In genomic region chr16:78314026-78314425, GRCm38 (mm10) we compare ENCODE assay signal across 14 mouse cellular contexts. TPM values are rescaled to one million over a fixed set of nuclear protein-coding genes. Genes with fewer than 3 reads are reported as not detected.
DNase-seq lines count a peak whose midpoint lies in the region; ATAC-seq lines count a peak whose summit lies in the region.
"Had no signal": no experiment of that assay in that cellular context is flagged by ENCODE, and none has a peak within 500 bp of the region (broad histone marks: within the 10 kb centered on the region; RNA-seq: fewer than 3 reads in every experiment).

No protein-coding gene starts in this region.

- no peaks in the 10 kb centered on the region for H3K36me3 ChIP-seq in heart, embryonic 14.5 days (ENCODE audit: control insufficient read depth, insufficient read depth, low read length)
- no peaks in the 10 kb centered on the region; the same call in 1 of the 2 replicates for H3K36me3 ChIP-seq in forebrain, embryonic 12.5 days (replicated peaks)
- 0 out of 2 replicates have a peak, but pooled peaks cover 3% of the 10 kb centered on the region for H3K36me3 ChIP-seq in hindbrain, embryonic 12.5 days
- no peaks in the 10 kb centered on the region for H3K36me3 ChIP-seq in midbrain, embryonic 16.5 days (ENCODE audit: control insufficient read depth, insufficient read depth, low read length)
- H3K36me3 ChIP-seq: stomach, embryonic 15.5 days had no signal

- peak overlapping the region; percentile 56 for H3K4me2 ChIP-seq in heart, embryonic 14.5 days (ENCODE audit: low read length)
- H3K4me2 ChIP-seq in forebrain, embryonic 12.5 days = peak overlapping the region; percentile 45
- H3K4me2 ChIP-seq in hindbrain, embryonic 12.5 days (replicated peaks) = peak overlapping the region; percentile 39
- peak overlapping the region; percentile 39 for H3K4me2 ChIP-seq in midbrain, embryonic 16.5 days (ENCODE audit: low read length)
- H3K4me2 ChIP-seq: stomach, embryonic 15.5 days had no signal

- no peak for DNase-seq in heart, adult 9 months (ENCODE audit: low spot score in 2 of 2)
- DNase-seq in layer of hippocampus, adult 8-10 months (ENCODE audit: low spot score in 2 of 2) = no peak
- DNase-seq in gastrocnemius, postnatal 36 days = no peak
- no peak for DNase-seq in retina, postnatal 1 day
- DNase-seq: adrenal gland, postnatal 10 days; cerebellum, adult 11 months; kidney, adult 2 months; right cerebral cortex, postnatal 14 days had no signal

- H3K27me3 ChIP-seq in heart, embryonic 14.5 days (ENCODE audit: control insufficient read depth, insufficient read depth, low read length) = no peaks in the 10 kb centered on the region
- H3K27me3 ChIP-seq in forebrain, embryonic 12.5 days = no peaks in the 10 kb centered on the region
- no peaks in the 10 kb centered on the region for H3K27me3 ChIP-seq in hindbrain, embryonic 12.5 days
- no peaks in the 10 kb centered on the region for H3K27me3 ChIP-seq in midbrain, embryonic 16.5 days (ENCODE audit: control insufficient read depth, insufficient read depth, low read depth, low read length)
- H3K27me3 ChIP-seq: Patski; stomach, embryonic 15.5 days had no signal

- H3K9me3 ChIP-seq in heart, embryonic 14.5 days (ENCODE audit: control insufficient read depth, low read length) = no peaks in the 10 kb centered on the region
- no peaks in the 10 kb centered on the region for H3K9me3 ChIP-seq in forebrain, embryonic 12.5 days
- H3K9me3 ChIP-seq in hindbrain, embryonic 12.5 days (replicated peaks) = no peaks in the 10 kb centered on the region
- H3K9me3 ChIP-seq in midbrain, embryonic 16.5 days (replicated peaks; ENCODE audit: control insufficient read depth, low read length, poor library complexity, severe bottlenecking) = no peaks in the 10 kb centered on the region
- H3K9me3 ChIP-seq: stomach, embryonic 15.5 days had no signal

- peak overlapping the region; percentile 50 for H3K9ac ChIP-seq in heart, embryonic 14.5 days (ENCODE audit: low read length)
- 0 out of 2 replicates have a peak overlapping the region, but pooled peaks have one; percentile 13 for H3K9ac ChIP-seq in forebrain, embryonic 12.5 days
- H3K9ac ChIP-seq in hindbrain, embryonic 12.5 days = no peak overlapping the region
- H3K9ac ChIP-seq in midbrain, embryonic 16.5 days (ENCODE audit: low read depth, low read length) = no peak overlapping the region
- H3K9ac ChIP-seq: stomach, embryonic 15.5 days had no signal

- 0 out of 4 replicates have a peak overlapping the region, but pooled peaks of 1 of the 2 experiments have one; percentile 3 for H3K4me3 ChIP-seq in heart, embryonic 14.5 days (ENCODE audit: control insufficient read depth in 1 of 2, insufficient read depth in 1 of 2, low read depth in 1 of 2, low read length in 2 of 2)
- H3K4me3 ChIP-seq in forebrain, embryonic 12.5 days (replicated peaks) = no peak overlapping the region; the same call in 1 of the 2 replicates
- H3K4me3 ChIP-seq in hindbrain, embryonic 12.5 days = no peak overlapping the region
- no peak overlapping the region for H3K4me3 ChIP-seq in midbrain, embryonic 16.5 days (ENCODE audit: low read depth, low read length)
- H3K4me3 ChIP-seq: stomach, embryonic 15.5 days had no signal

- H3K4me1 ChIP-seq in heart, embryonic 14.5 days (ENCODE audit: control insufficient read depth in 2 of 2, insufficient read depth in 2 of 2, low read length in 2 of 2) = peaks cover 19 to 68% of the 10 kb centered on the region in 2 experiments
- H3K4me1 ChIP-seq in forebrain, embryonic 12.5 days = peaks cover 35% of the 10 kb centered on the region
- H3K4me1 ChIP-seq in hindbrain, embryonic 12.5 days = peaks cover 35% of the 10 kb centered on the region
- H3K4me1 ChIP-seq in midbrain, embryonic 16.5 days (ENCODE audit: control insufficient read depth, insufficient read depth, low read length) = peaks cover 21% of the 10 kb centered on the region

- intact Hi-C loops in gastrocnemius, postnatal 36 days (cut with DNase I) = no loop called here

- 37% methylated on average over 6 of the region's 6 CpGs for WGBS in heart, embryonic 14.5 days
- WGBS in forebrain, embryonic 12.5 days = 21% methylated on average over 6 of the region's 6 CpGs
- 48% methylated on average over 6 of the region's 6 CpGs for WGBS in hindbrain, embryonic 12.5 days
- WGBS in midbrain, embryonic 16.5 days = 35% methylated on average over 6 of the region's 6 CpGs

- no peak for ATAC-seq in heart, embryonic 14.5 days (ENCODE audit: insufficient number of reproducible peaks, insufficient read depth, low FRiP score, low read depth)
- ATAC-seq in forebrain, embryonic 12.5 days (ENCODE audit: low FRiP score) = no peak
- ATAC-seq in hindbrain, embryonic 12.5 days (ENCODE audit: low FRiP score) = peak; percentile 56; the same call in 1 of the 2 replicates
- ATAC-seq in midbrain, embryonic 16.5 days = no peak
- ATAC-seq: Patski had no signal

- H3K27ac ChIP-seq in heart, embryonic 14.5 days (replicated peaks in 1 of 2; ENCODE audit: control insufficient read depth in 1 of 2, insufficient read depth in 1 of 2, low read depth in 2 of 2, low read length in 2 of 2) = peak overlapping the region; percentile 42 to 76
- peak overlapping the region; percentile 27; the same call in 1 of the 2 replicates for H3K27ac ChIP-seq in forebrain, embryonic 12.5 days
- H3K27ac ChIP-seq in hindbrain, embryonic 12.5 days = 0 out of 2 replicates have a peak overlapping the region, but pooled peaks have one; percentile 48
- no peak overlapping the region for H3K27ac ChIP-seq in midbrain, embryonic 16.5 days (ENCODE audit: low read length)
- H3K27ac ChIP-seq: stomach, embryonic 15.5 days had no signal

RNA-seq across cellular contexts. Expression of gene Cxadr, which starts 12.7 kb away (rescaled TPM):
- polyA plus RNA-seq in heart, embryonic 14.5 days (2014; fragmentation: Nextera tagmentation; extraction: Ambion mirVana) = 24.6 and 28.7 TPM in 2 replicates
- 108 and 120 TPM in 2 replicates for polyA plus RNA-seq in forebrain, embryonic 12.5 days (2016; fragmentation: Nextera tagmentation; extraction: Ambion mirVana)
- 112 and 118 TPM in 2 replicates for polyA plus RNA-seq in hindbrain, embryonic 12.5 days (2016; fragmentation: Nextera tagmentation; extraction: Ambion mirVana)
- polyA plus RNA-seq in midbrain, embryonic 16.5 days (2015; fragmentation: Nextera tagmentation; extraction: Ambion mirVana) = 205 TPM in 2 replicates
- 10 to 100 TPM; 15.7 to 23.2 (median 19.4) TPM for total RNA-seq in layer of hippocampus, adult 8-10 months (2022)
- total RNA-seq in gastrocnemius, postnatal 36 days (2021) = under 1 TPM; 0.52 to 0.59 TPM

Comparison
In these comparisons a context has a peak if more than half of its experiments do, and no peak if none do; other contexts are left out.
1. H3K9ac ChIP-seq: peak in heart, embryonic 14.5 days (single experiment) and forebrain, embryonic 12.5 days (single experiment); none in hindbrain, embryonic 12.5 days (single experiment) and midbrain, embryonic 16.5 days (single experiment).
2. Peak in every context shown above with its lines, with median percentiles within 50 percentile points of each other: H3K4me2 ChIP-seq.